Mouse (Mus musculus) retina, adult 2 months (tissue): ENCODE measurements around the gene Dusp18.
"Not testable (repeated sequence)": the region's sequence is repeated elsewhere in the genome, so short reads cannot be mapped to it uniquely, and the experiment has no call there.

ENCODE experiments used
- DNase-seq: peaks from one replicate; pipeline ENCODE4 v3.0.0-alpha.2; 2012; ENCODE audit warnings: low read depth, low spot score

Dusp18 gene

GRCm38 (mm10) chr11:3893970-3894369 lies 1.1 kb upstream of the Dusp18 start:
- no peak for DNase-seq

- no peak for DNase-seq
Observed at GRCm38 (mm10) chr11:3895458-3895857, 418 bp downstream of the Dusp18 start.

GRCm38 (mm10) chr11:3895933-3896332 lies 893 bp downstream of the Dusp18 start:
- DNase-seq = no peak

- DNase-seq = no peak
Observed at GRCm38 (mm10) chr11:3900296-3900695, 5.3 kb downstream of the Dusp18 start.

- no peak for DNase-seq
Observed at GRCm38 (mm10) chr11:3902516-3902915, 7.5 kb downstream of the Dusp18 start.

- DNase-seq = no peak
Observed at GRCm38 (mm10) chr11:3903046-3903445, 8.0 kb downstream of the Dusp18 start.

- DNase-seq = no peak
Observed at GRCm38 (mm10) chr11:3904673-3905072, 9.6 kb downstream of the Dusp18 start.

GRCm38 (mm10) chr11:3905446-3905845 lies 10.4 kb downstream of the Dusp18 start:
- DNase-seq = no peak

- DNase-seq = no peak
Observed at GRCm38 (mm10) chr11:3909236-3909635, 14.2 kb downstream of the Dusp18 start.

- no peak for DNase-seq
Observed at GRCm38 (mm10) chr11:3910513-3911310, 15.7 kb downstream of the Dusp18 start.

GRCm38 (mm10) chr11:3911440-3911839 lies 16.4 kb downstream of the Dusp18 start:
- DNase-seq = not testable (repeated sequence)

GRCm38 (mm10) chr11:3912100-3912874 lies 17.2 kb downstream of the Dusp18 start:
- no peak for DNase-seq

- DNase-seq = no peak
Observed at GRCm38 (mm10) chr11:3912875-3913271, 17.8 kb downstream of the Dusp18 start.

GRCm38 (mm10) chr11:3913316-3914108 lies 18.5 kb downstream of the Dusp18 start:
- peak; percentile 76 for DNase-seq

- DNase-seq = peak; percentile 61
Observed at GRCm38 (mm10) chr11:3914109-3914840, 19.2 kb downstream of the Dusp18 start, which contains the start of gene Slc35e4. Gene Slc35e4 (minus strand): TSS chr11:3914664.

- no peak for DNase-seq
Observed at GRCm38 (mm10) chr11:3918738-3919137, 23.7 kb downstream of the Dusp18 start.

GRCm38 (mm10) chr11:3920476-3920875 lies 25.4 kb downstream of the Dusp18 start:
- peak; percentile 56 for DNase-seq

- DNase-seq = no peak
Observed at GRCm38 (mm10) chr11:3921281-3921850, 26.3 kb downstream of the Dusp18 start.

GRCm38 (mm10) chr11:3922115-3922514 lies 27.1 kb downstream of the Dusp18 start:
- DNase-seq = no peak

GRCm38 (mm10) chr11:3922731-3923130 lies 27.7 kb downstream of the Dusp18 start:
- no peak for DNase-seq

- DNase-seq = no peak
Observed at GRCm38 (mm10) chr11:3925916-3926315, 30.9 kb downstream of the Dusp18 start.
